Mouse (Mus musculus) heart, adult 2 months (tissue): ENCODE results near the gene Amhr2. TPM values are rescaled to one million over a fixed set of nuclear protein-coding genes. Genes with fewer than 3 reads are reported as not detected.

Source experiments
- DNase-seq, 2 experiments: peaks; one replicate each; pipeline ENCODE4 v3.0.0; 2021
- H3K27ac ChIP-seq: fragments of 200-600 bp; 2 replicates; pipeline ENCODE4 v1.8.1; 2022
- H3K27me3 ChIP-seq: fragments of 200-500 bp; 2 replicates; pipeline ENCODE4 v1.6.1; 2012; ENCODE audit warnings: mild to moderate bottlenecking, low read length, inconsistent platforms, mixed read lengths; ENCODE audit not compliant: control insufficient read depth, insufficient read depth
- H3K36me3 ChIP-seq: fragments of 200-500 bp; 2 replicates; pipeline ENCODE4 v1.6.1; 2012; ENCODE audit warnings: low read length, inconsistent platforms; ENCODE audit not compliant: control insufficient read depth, insufficient read depth
- H3K4me1 ChIP-seq: fragments of 200-500 bp; 2 replicates; pipeline ENCODE4 v1.6.1; 2011; ENCODE audit warnings: low read length; ENCODE audit not compliant: control insufficient read depth, insufficient read depth
- H3K4me3 ChIP-seq: fragments of 200-600 bp; 2 replicates; pipeline ENCODE4 v1.8.1; 2022
- H3K79me2 ChIP-seq: fragments of 200-500 bp; replicated peaks from 2 replicates; pipeline ENCODE4 v1.6.1; 2012; ENCODE audit warnings: mild to moderate bottlenecking, inconsistent platforms, low read length, moderate library complexity, mixed read lengths; ENCODE audit not compliant: control insufficient read depth, insufficient read depth
- H3K9ac ChIP-seq: fragments of 200-500 bp; 2 replicates; pipeline ENCODE4 v1.6.1; 2012; ENCODE audit warnings: low read depth, mild to moderate bottlenecking, control low read depth, inconsistent platforms, low read length, mixed read lengths
- CTCF ChIP-seq: fragments of 200-600 bp; IDR thresholded peaks from 2 replicates; pipeline ENCODE4 v1.8.1; 2022; ENCODE audit warnings: antibody characterized with exemption, mild to moderate bottlenecking, moderate library complexity
- EP300 ChIP-seq: fragments of 200-500 bp; IDR thresholded peaks from 2 replicates; pipeline ENCODE4 v1.6.1; 2011; ENCODE audit warnings: low read depth, low read length, control low read depth; ENCODE audit not compliant: insufficient read depth
- POLR2A ChIP-seq: fragments of 200-500 bp; IDR thresholded peaks from 2 replicates; pipeline ENCODE4 v1.6.1; 2011; ENCODE audit warnings: mild to moderate bottlenecking, low read depth, low read length, control low read depth; ENCODE audit not compliant: insufficient read depth
- WGBS: fragments of 180-500 bp; shearing (Covaris S2); methylation state at CpG from one replicate; pipeline ENCODE4 v1.1.7; 2018; 5-methylcytosine and 5-hydroxymethylcytosine counted together
- intact Hi-C: fragments of 180-260 bp; cut with DNase I; formaldehyde crosslinking; loops from one replicate; pipeline ENCODE4 v1.15.1; 2025
- polyA plus RNA-seq: library from polyadenylated mRNA; depleted of rRNA; stranded (reverse); fragments of >200 nt; gene quantifications from 2 replicates; pipeline ENCODE4 v1.2.3, GENCODE M21; 2012
- total RNA-seq, 2 experiments: library from RNA; stranded (reverse); gene quantifications; 2 replicates each; pipeline ENCODE4 v1.2.3; 2021

Amhr2 gene
- total and polyA plus RNA-seq, 3 experiments: 0.31 to 0.60 (median 0.36) TPM

- Histone ChIP-seq H3K4me1 (no peaks in the 10 kb centered on the region), H3K4me3 (no peak overlapping the region), H3K9ac (no peak overlapping the region), H3K27me3 (no peaks in the 10 kb centered on the region), H3K36me3 (peaks cover 20% of the 10 kb centered on the region), H3K27ac (no peak overlapping the region), H3K79me2 (no peaks in the 10 kb centered on the region; the same call in 1 of the 2 replicates)
- intact Hi-C loops: no loop called here
- WGBS: 61% methylated on average over 1 of the region's 1 CpGs
- DNase-seq: no peak
- TF ChIP-seq CTCF (no peak), POLR2A (no peak), EP300 (no peak)
Measured at GRCm38 (mm10) chr15:102432046-102432445, 13.1 kb upstream of the Amhr2 start.

GRCm38 (mm10) chr15:102433173-102433572 lies 12.0 kb upstream of the Amhr2 start:
- Histone ChIP-seq H3K4me1 (no peaks in the 10 kb centered on the region), H3K27me3 (no peaks in the 10 kb centered on the region), H3K9ac (no peak overlapping the region), H3K79me2 (no peaks in the 10 kb centered on the region), H3K27ac (no peak overlapping the region), H3K36me3 (peaks cover 18% of the 10 kb centered on the region), H3K4me3 (no peak overlapping the region)
- WGBS: 89% methylated on average over 4 of the region's 4 CpGs
- no peak for DNase-seq
- no peak for TF ChIP-seq POLR2A
- TF ChIP-seq EP300: no peak
- TF ChIP-seq CTCF: no peak
- intact Hi-C loops: no loop called here

GRCm38 (mm10) chr15:102442490-102442889 lies 2.7 kb upstream of the Amhr2 start:
- intact Hi-C loops: loop anchor here (1.0 to 10.0 kb wide), 3 partner anchors 61 to 158 kb away; no protein-coding TSS in a partner anchor
- no peaks in the 10 kb centered on the region for H3K27me3 ChIP-seq
- 49% methylated on average over 2 of the region's 2 CpGs for WGBS
- H3K27ac ChIP-seq: no peak overlapping the region
- H3K9ac ChIP-seq: no peak overlapping the region
- TF ChIP-seq EP300 (no peak), CTCF (peak; percentile 96)
- DNase-seq: peak; percentile 79 to 89
- H3K4me3 ChIP-seq: no peak overlapping the region
- H3K4me1 ChIP-seq: peaks cover 1% of the 10 kb centered on the region; the same call in 1 of the 2 replicates
- no peaks in the 10 kb centered on the region for H3K79me2 ChIP-seq
- H3K36me3 ChIP-seq: no peaks in the 10 kb centered on the region

- Histone ChIP-seq H3K4me3 (no peak overlapping the region), H3K27me3 (no peaks in the 10 kb centered on the region), H3K27ac (no peak overlapping the region), H3K9ac (no peak overlapping the region), H3K4me1 (peaks cover 1% of the 10 kb centered on the region; the same call in 1 of the 2 replicates), H3K79me2 (no peaks in the 10 kb centered on the region), H3K36me3 (no peaks in the 10 kb centered on the region)
- TF ChIP-seq POLR2A (no peak), EP300 (no peak), CTCF (no peak)
- DNase-seq: no peak
- 63% methylated on average over 5 of the region's 6 CpGs for WGBS
- intact Hi-C loops: loop anchor here (10.0 kb wide), 1 partner anchor 162 kb away; no protein-coding TSS in a partner anchor
Measured at GRCm38 (mm10) chr15:102446448-102446847, 1.3 kb downstream of the Amhr2 start.

- TF ChIP-seq POLR2A: no peak
- no peak for TF ChIP-seq CTCF
- no peak for TF ChIP-seq EP300
- Histone ChIP-seq H3K9ac (no peak overlapping the region), H3K27me3 (no peaks in the 10 kb centered on the region), H3K27ac (no peak overlapping the region), H3K36me3 (no peaks in the 10 kb centered on the region), H3K79me2 (no peaks in the 10 kb centered on the region), H3K4me1 (no peaks in the 10 kb centered on the region; the same call in 1 of the 2 replicates), H3K4me3 (no peak overlapping the region)
- WGBS: 51% methylated on average over 8 of the region's 8 CpGs
- intact Hi-C loops: loop anchor here (10.0 kb wide), 1 partner anchor 165 kb away; no protein-coding TSS in a partner anchor
- DNase-seq: no peak
Measured at GRCm38 (mm10) chr15:102449366-102449765, 4.2 kb downstream of the Amhr2 start.

- no peaks in the 10 kb centered on the region for H3K27me3 ChIP-seq
- TF ChIP-seq EP300: no peak
- no peak for TF ChIP-seq CTCF
- TF ChIP-seq POLR2A: no peak
- 39% methylated on average over 7 of the region's 7 CpGs for WGBS
- DNase-seq: no peak
- H3K79me2 ChIP-seq: no peaks in the 10 kb centered on the region
- H3K9ac ChIP-seq: no peak overlapping the region
- no peaks in the 10 kb centered on the region; the same call in 1 of the 2 replicates for H3K4me1 ChIP-seq
- no peak overlapping the region for H3K27ac ChIP-seq
- no peaks in the 10 kb centered on the region for H3K36me3 ChIP-seq
- H3K4me3 ChIP-seq: no peak overlapping the region
- intact Hi-C loops: no loop called here
Measured at GRCm38 (mm10) chr15:102450928-102451327, 5.8 kb downstream of the Amhr2 start.
